Mouse (Mus musculus): ENCODE measurements at regions not wholly inside any gene's neighbourhood (a gene's known extent, or its start where the extent isn't known, plus 50 kb on each side); places are given as distances from the start of the nearest gene placed in this dataset.

DNA sequence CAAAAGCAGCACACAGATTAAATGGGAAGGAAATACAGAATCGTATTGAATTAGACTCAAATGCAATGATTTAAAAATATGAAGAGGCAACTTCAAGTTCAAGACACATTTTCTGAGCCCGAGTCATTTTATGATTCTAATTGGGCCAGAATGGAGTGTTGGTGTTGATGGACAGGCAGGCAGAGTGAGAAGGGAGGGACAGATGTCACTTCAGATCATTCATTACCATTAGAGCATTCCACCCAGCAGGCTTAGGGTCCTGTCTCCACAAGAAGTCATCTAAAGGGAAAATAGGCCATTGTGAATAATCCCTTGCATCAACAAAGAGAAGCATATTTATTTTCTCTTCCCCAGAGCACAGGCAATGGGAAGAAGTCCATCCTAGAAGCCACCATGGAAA is 365.6 kb downstream of the Tox3 start:
- no peaks in the 10 kb centered on the region for H3K36me3 ChIP-seq (replicated peaks; ENCODE audit: control insufficient read depth, insufficient read depth, low read depth)
- no peaks in the 10 kb centered on the region for H3K4me1 ChIP-seq (replicated peaks; ENCODE audit: control insufficient read depth in 2 of 2, insufficient read depth in 2 of 2, low read length in 1 of 2)
- no peak overlapping the region for H3K27ac ChIP-seq
- no peaks in the 10 kb centered on the region for H3K9me3 ChIP-seq (ENCODE audit: control insufficient read depth, low read length)
- 47% methylated on average over 2 of the region's 2 CpGs for WGBS (ENCODE audit: insufficient replicate concordance)
- TF ChIP-seq EP300 (IDR thresholded peaks at IDR 0.05; ENCODE audit: low read depth) (no peak), CTCF (IDR thresholded peaks at IDR 0.05; ENCODE audit: low read depth) (no peak)
- H3K27me3 ChIP-seq (ENCODE audit: control insufficient read depth, insufficient read depth, low read length): no peaks in the 10 kb centered on the region
- H3K4me3 ChIP-seq (ENCODE audit: insufficient read depth in 1 of 2, low read depth in 2 of 2, low read length in 2 of 2): no peak overlapping the region
- H3K9ac ChIP-seq (replicated peaks): no peak overlapping the region
- H3K4me2 ChIP-seq (ENCODE audit: low read depth): no peak overlapping the region
- DNase-seq (ENCODE audit: low read depth in 3 of 3, low spot score in 3 of 3) (no peak), ATAC-seq (ENCODE audit: insufficient read depth) (no peak)

DNA sequence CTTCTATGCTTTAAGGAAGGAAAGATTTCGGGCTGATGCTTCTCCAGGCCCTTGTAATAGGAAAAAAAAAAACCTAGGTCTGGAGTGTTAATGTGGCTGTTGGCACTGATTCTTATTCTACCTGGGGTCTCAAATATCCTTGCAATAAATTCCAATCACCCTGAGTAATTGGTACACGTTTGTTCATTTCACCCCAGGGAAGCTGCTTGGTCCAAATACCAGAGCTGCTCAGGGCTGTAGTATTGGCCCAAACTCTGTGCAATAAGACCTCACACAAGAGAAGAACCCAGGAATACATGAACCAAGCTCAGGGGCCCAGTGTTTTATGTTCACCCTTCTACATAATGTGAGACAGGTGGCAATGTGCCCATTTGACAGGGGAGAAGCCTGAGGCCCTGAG is 366.8 kb downstream of the Tox3 start:
- 47% methylated on average over 2 of the region's 2 CpGs for WGBS (ENCODE audit: insufficient replicate concordance)
- Histone ChIP-seq H3K4me1 (replicated peaks; ENCODE audit: control insufficient read depth in 2 of 2, insufficient read depth in 2 of 2, low read length in 1 of 2) (no peaks in the 10 kb centered on the region), H3K9me3 (ENCODE audit: control insufficient read depth, low read length) (no peaks in the 10 kb centered on the region), H3K9ac (replicated peaks) (no peak overlapping the region), H3K36me3 (replicated peaks; ENCODE audit: control insufficient read depth, insufficient read depth, low read depth) (no peaks in the 10 kb centered on the region), H3K27me3 (ENCODE audit: control insufficient read depth, insufficient read depth, low read length) (no peaks in the 10 kb centered on the region), H3K4me2 (ENCODE audit: low read depth) (no peak overlapping the region), H3K27ac (no peak overlapping the region), H3K4me3 (ENCODE audit: insufficient read depth in 1 of 2, low read depth in 2 of 2, low read length in 2 of 2) (no peak overlapping the region)
- DNase-seq (ENCODE audit: low read depth in 3 of 3, low spot score in 3 of 3) (no peak), ATAC-seq (ENCODE audit: insufficient read depth) (no peak)
- no peak for TF ChIP-seq CTCF (IDR thresholded peaks at IDR 0.05; ENCODE audit: low read depth)
- no peak for TF ChIP-seq EP300 (IDR thresholded peaks at IDR 0.05; ENCODE audit: low read depth)

DNA sequence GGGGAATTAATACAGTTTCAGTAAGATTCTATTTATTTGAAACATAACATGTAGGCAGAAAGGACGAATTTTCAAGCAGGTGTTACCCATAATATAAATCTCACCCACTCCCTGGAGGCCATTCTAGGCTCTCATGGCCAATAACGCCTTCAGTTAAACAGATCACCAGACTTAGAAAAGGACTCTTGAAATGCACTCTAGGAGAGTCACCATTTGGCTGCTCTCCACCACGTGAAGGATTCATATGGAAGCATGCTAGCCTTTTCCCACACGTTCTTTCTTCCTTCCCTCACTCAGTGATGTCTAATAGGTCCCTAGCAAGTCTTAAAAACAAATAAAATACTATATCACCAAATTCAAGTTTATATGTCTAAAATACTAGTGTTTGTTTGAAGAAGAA is 367.7 kb downstream of the Tox3 start:
- H3K4me1 ChIP-seq (replicated peaks; ENCODE audit: control insufficient read depth in 2 of 2, insufficient read depth in 2 of 2, low read length in 1 of 2): no peaks in the 10 kb centered on the region
- no peak overlapping the region for H3K9ac ChIP-seq (replicated peaks)
- ATAC-seq (ENCODE audit: insufficient read depth) (no peak), DNase-seq (ENCODE audit: low read depth in 3 of 3, low spot score in 3 of 3) (no peak)
- H3K27ac ChIP-seq: no peak overlapping the region
- H3K9me3 ChIP-seq (ENCODE audit: control insufficient read depth, low read length): no peaks in the 10 kb centered on the region
- no peaks in the 10 kb centered on the region for H3K27me3 ChIP-seq (ENCODE audit: control insufficient read depth, insufficient read depth, low read length)
- H3K4me3 ChIP-seq (ENCODE audit: insufficient read depth in 1 of 2, low read depth in 2 of 2, low read length in 2 of 2): no peak overlapping the region
- H3K4me2 ChIP-seq (ENCODE audit: low read depth): no peak overlapping the region
- WGBS (ENCODE audit: insufficient replicate concordance): 36% methylated on average over 4 of the region's 4 CpGs
- no peaks in the 10 kb centered on the region for H3K36me3 ChIP-seq (replicated peaks; ENCODE audit: control insufficient read depth, insufficient read depth, low read depth)
- TF ChIP-seq EP300 (IDR thresholded peaks at IDR 0.05; ENCODE audit: low read depth): no peak
- no peak for TF ChIP-seq CTCF (IDR thresholded peaks at IDR 0.05; ENCODE audit: low read depth)

GRCm38 (mm10) chr8:89962799-89963198 is 385.3 kb downstream of the Tox3 start:
- TF ChIP-seq CTCF (IDR thresholded peaks at IDR 0.05; ENCODE audit: low read depth) (no peak), EP300 (IDR thresholded peaks at IDR 0.05; ENCODE audit: low read depth) (no peak)
- Histone ChIP-seq H3K9me3 (ENCODE audit: control insufficient read depth, low read length) (no peaks in the 10 kb centered on the region), H3K4me2 (ENCODE audit: low read depth) (no peak overlapping the region), H3K4me3 (ENCODE audit: insufficient read depth in 1 of 2, low read depth in 2 of 2, low read length in 2 of 2) (no peak overlapping the region), H3K4me1 (replicated peaks; ENCODE audit: control insufficient read depth in 2 of 2, insufficient read depth in 2 of 2, low read length in 1 of 2) (no peaks in the 10 kb centered on the region), H3K27ac (no peak overlapping the region), H3K36me3 (replicated peaks; ENCODE audit: control insufficient read depth, insufficient read depth, low read depth) (no peaks in the 10 kb centered on the region), H3K9ac (replicated peaks) (no peak overlapping the region), H3K27me3 (ENCODE audit: control insufficient read depth, insufficient read depth, low read length) (no peaks in the 10 kb centered on the region)
- WGBS (ENCODE audit: insufficient replicate concordance): 58% methylated on average over 1 of the region's 1 CpGs
- ATAC-seq (ENCODE audit: insufficient read depth): no peak
- DNase-seq (ENCODE audit: low read depth in 3 of 3, low spot score in 3 of 3): no peak

DNA sequence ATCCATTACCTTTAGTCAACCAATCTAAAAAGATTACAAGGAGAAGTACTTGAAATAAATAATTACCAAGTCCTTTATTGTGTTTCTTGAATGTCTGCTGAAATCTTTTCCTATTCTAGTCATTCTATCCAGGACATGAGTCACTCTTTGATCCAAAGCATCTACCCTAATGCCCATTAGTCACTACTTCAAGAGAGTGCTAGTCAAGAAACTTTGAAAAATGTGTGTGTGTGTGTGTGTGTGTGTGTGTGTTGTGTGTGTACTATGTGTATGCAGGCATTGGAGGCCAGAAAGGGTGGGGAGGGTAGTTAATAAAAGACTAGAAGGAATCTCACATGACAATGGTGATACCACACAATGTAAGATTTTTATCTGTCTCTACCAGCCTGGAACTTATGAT is 390.7 kb downstream of the Tox3 start:
- H3K27ac ChIP-seq: no peak overlapping the region
- no peak for DNase-seq (ENCODE audit: low read depth in 3 of 3, low spot score in 3 of 3)
- no peak overlapping the region for H3K4me2 ChIP-seq (ENCODE audit: low read depth)
- H3K36me3 ChIP-seq (replicated peaks; ENCODE audit: control insufficient read depth, insufficient read depth, low read depth): no peaks in the 10 kb centered on the region
- no peak for ATAC-seq (ENCODE audit: insufficient read depth)
- H3K9ac ChIP-seq (replicated peaks): no peak overlapping the region
- H3K4me1 ChIP-seq (replicated peaks; ENCODE audit: control insufficient read depth in 2 of 2, insufficient read depth in 2 of 2, low read length in 1 of 2): no peaks in the 10 kb centered on the region
- no peak overlapping the region for H3K4me3 ChIP-seq (ENCODE audit: insufficient read depth in 1 of 2, low read depth in 2 of 2, low read length in 2 of 2)
- TF ChIP-seq CTCF (IDR thresholded peaks at IDR 0.05; ENCODE audit: low read depth): no peak
- no peak for TF ChIP-seq EP300 (IDR thresholded peaks at IDR 0.05; ENCODE audit: low read depth)
- no peaks in the 10 kb centered on the region for H3K9me3 ChIP-seq (ENCODE audit: control insufficient read depth, low read length)
- no peaks in the 10 kb centered on the region for H3K27me3 ChIP-seq (ENCODE audit: control insufficient read depth, insufficient read depth, low read length)
